Mouse (Mus musculus) CH12.LX (cell line): Measurements from ENCODE around the gene Rergl. TPM values are rescaled to one million over a fixed set of nuclear protein-coding genes. Genes with fewer than 3 reads are reported as not detected.

Source experiments
- DNase-seq: peaks from one replicate; pipeline ENCODE4 v3.0.0-alpha.2; 2013; ENCODE audit errors: extremely low read depth
- H3K27ac ChIP-seq: 2 replicates; pipeline ENCODE4 v1.5.1; 2012; ENCODE audit warnings: low read depth, mild to moderate bottlenecking, control low read depth, moderate library complexity; ENCODE audit not compliant: insufficient read depth
- H3K27me3 ChIP-seq: replicated peaks from 2 replicates; pipeline ENCODE3; 2012; ENCODE audit warnings: inconsistent platforms
- H3K36me3 ChIP-seq, 2 experiments: replicated peaks in 1 of 2; 2 replicates each; pipeline versions ENCODE3 to v1.6.1; 2012; ENCODE audit warnings: inconsistent platforms in 1 of 2, low read length in 1 of 2, mild to moderate bottlenecking in 1 of 2, mixed read lengths in 1 of 2, moderate library complexity in 1 of 2; ENCODE audit not compliant: control insufficient read depth in 1 of 2, insufficient read depth in 1 of 2
- H3K4me1 ChIP-seq, 2 experiments: 2 replicates each; pipeline ENCODE4 v1.6.1; 2012; ENCODE audit warnings: inconsistent platforms in 1 of 2, moderate library complexity in 1 of 2; ENCODE audit not compliant: insufficient read depth in 2 of 2, control insufficient read depth in 1 of 2
- H3K4me2 ChIP-seq: 2 replicates; pipeline ENCODE4 v1.6.1; 2012; ENCODE audit warnings: low read depth, mild to moderate bottlenecking, control low read depth; ENCODE audit not compliant: poor library complexity, insufficient read depth, severe bottlenecking
- H3K4me3 ChIP-seq, 3 experiments: fragments of 150-350 bp in 1 of 3; sonication (generic) in 1 of 3; replicated peaks in 1 of 3; 2 replicates each; pipeline versions ENCODE3 to v1.5.1; 2011 to 2012; ENCODE audit warnings: low read depth in 2 of 3, low read length in 2 of 3, mild to moderate bottlenecking in 2 of 3, moderate library complexity in 2 of 3, control low read depth in 1 of 3, improper control_type of control experiment in 1 of 3, inconsistent platforms in 1 of 3, mixed read lengths in 1 of 3; ENCODE audit not compliant: poor library complexity in 1 of 3
- H3K79me2 ChIP-seq: replicated peaks from 2 replicates; pipeline ENCODE4 v1.6.1; 2012; ENCODE audit warnings: mild to moderate bottlenecking, moderate library complexity; ENCODE audit not compliant: control insufficient read depth, poor library complexity, insufficient read depth, severe bottlenecking; ENCODE audit errors: extremely low read depth
- H3K9ac ChIP-seq: 2 replicates; pipeline ENCODE4 v1.6.1; 2012; ENCODE audit warnings: low read depth, mild to moderate bottlenecking, control low read depth, moderate library complexity; ENCODE audit not compliant: insufficient read depth
- H3K9me3 ChIP-seq: replicated peaks from 2 replicates; pipeline ENCODE3; 2012; ENCODE audit warnings: low read length, inconsistent platforms, mixed read lengths
- CHD1 ChIP-seq: IDR thresholded peaks from 2 replicates; pipeline ENCODE4 v1.6.1; 2012; ENCODE audit warnings: low read depth, low read length, improper control_type of control experiment, inconsistent platforms
- CHD2 ChIP-seq: IDR thresholded peaks from 2 replicates; pipeline ENCODE4 v1.6.1; 2011; ENCODE audit warnings: low read length, improper control_type of control experiment
- CTCF ChIP-seq, 2 experiments: IDR thresholded peaks in 1 of 2; conservative IDR thresholded peaks in 1 of 2; 2 replicates each; pipeline ENCODE4 v1.5.1; 2011 to 2012; ENCODE audit warnings: low read depth in 2 of 2, low read length in 2 of 2, improper control_type of control experiment in 1 of 2, inconsistent platforms in 1 of 2, mild to moderate bottlenecking in 1 of 2, moderate library complexity in 1 of 2
- E2F4 ChIP-seq: IDR thresholded peaks from 2 replicates; pipeline ENCODE4 v1.6.1; 2011; ENCODE audit warnings: low read depth, low read length, improper control_type of control experiment; ENCODE audit not compliant: insufficient replicate concordance
- ELF1 ChIP-seq: IDR thresholded peaks from 2 replicates; pipeline ENCODE4 v1.6.1; 2014; ENCODE audit warnings: low read depth, mild to moderate bottlenecking, inconsistent platforms, low read length, improper control_type of control experiment
- EP300 ChIP-seq: IDR thresholded peaks from 2 replicates; pipeline ENCODE4 v1.6.1; 2011; ENCODE audit warnings: low read length, improper control_type of control experiment
- GABPA ChIP-seq: IDR thresholded peaks from 2 replicates; pipeline ENCODE4 v1.6.1; 2012; ENCODE audit warnings: low read depth, low read length, improper control_type of control experiment, inconsistent platforms; ENCODE audit not compliant: insufficient replicate concordance
- HCFC1 ChIP-seq: IDR thresholded peaks from 2 replicates; pipeline ENCODE4 v1.6.1; 2012; ENCODE audit warnings: low read depth, mild to moderate bottlenecking, inconsistent platforms, low read length, improper control_type of control experiment
- IRF4 ChIP-seq: IDR thresholded peaks from 2 replicates; pipeline ENCODE4 v1.6.1; 2014; ENCODE audit warnings: low read depth, mild to moderate bottlenecking, inconsistent platforms, low read length, improper control_type of control experiment
- JUN ChIP-seq: IDR thresholded peaks from 2 replicates; pipeline ENCODE4 v1.6.1; 2011; ENCODE audit warnings: low read depth, mild to moderate bottlenecking, low read length, improper control_type of control experiment, moderate library complexity; ENCODE audit not compliant: insufficient read depth
- JUND ChIP-seq: conservative IDR thresholded peaks from 2 replicates; pipeline ENCODE4 v1.6.1; 2011; ENCODE audit warnings: low read depth, low read length, improper control_type of control experiment
- MAFK ChIP-seq: IDR thresholded peaks from 2 replicates; pipeline ENCODE4 v1.6.1; 2011; ENCODE audit warnings: low read length, improper control_type of control experiment; ENCODE audit not compliant: insufficient replicate concordance
- MXI1 ChIP-seq: IDR thresholded peaks from 2 replicates; pipeline ENCODE4 v1.6.1; 2011; ENCODE audit warnings: mild to moderate bottlenecking, low read depth, low read length, improper control_type of control experiment
- MYC ChIP-seq: IDR thresholded peaks from 2 replicates; pipeline ENCODE4 v1.6.1; 2011; ENCODE audit warnings: low read depth, mild to moderate bottlenecking, improper control_type of control experiment, low read length
- NRF1 ChIP-seq: IDR thresholded peaks from 2 replicates; pipeline ENCODE4 v1.6.1; 2014; ENCODE audit warnings: low read depth, mild to moderate bottlenecking, inconsistent platforms, low read length, improper control_type of control experiment, moderate library complexity
- RCOR1 ChIP-seq: conservative IDR thresholded peaks from 2 replicates; pipeline ENCODE4 v1.6.1; 2012; ENCODE audit warnings: low read depth, mild to moderate bottlenecking, inconsistent platforms, low read length, improper control_type of control experiment
- SIN3A ChIP-seq: IDR thresholded peaks from 2 replicates; pipeline ENCODE4 v1.6.1; 2012; ENCODE audit warnings: low read length, improper control_type of control experiment, inconsistent platforms
- SMC3 ChIP-seq: IDR thresholded peaks from 2 replicates; pipeline ENCODE4 v1.6.1; 2011; ENCODE audit warnings: low read depth, low read length, improper control_type of control experiment
- TCF12 ChIP-seq: IDR thresholded peaks from 2 replicates; pipeline ENCODE4 v1.6.1; 2014; ENCODE audit warnings: low read depth, mild to moderate bottlenecking, inconsistent platforms, low read length, improper control_type of control experiment
- UBTF ChIP-seq: IDR thresholded peaks from 2 replicates; pipeline ENCODE4 v1.6.1; 2012; ENCODE audit warnings: low read depth, mild to moderate bottlenecking, inconsistent platforms, low read length, improper control_type of control experiment, moderate library complexity
- ZC3H11A ChIP-seq: IDR thresholded peaks from 2 replicates; pipeline ENCODE4 v1.6.1; 2012; ENCODE audit warnings: low read depth, mild to moderate bottlenecking, inconsistent platforms, low read length, improper control_type of control experiment
- ZKSCAN1 ChIP-seq: IDR thresholded peaks from 2 replicates; pipeline ENCODE4 v1.6.1; 2012; ENCODE audit warnings: low read depth, inconsistent platforms, low read length, improper control_type of control experiment, borderline replicate concordance
- dilution Hi-C: fragments of 300-500 bp; cut with MboI; formaldehyde crosslinking; loops from 2 replicates; pipeline ENCODE4 v1.14.3; 2020; ENCODE audit warnings: low sequenced_read_pairs; ENCODE audit not compliant: extremely low pct_unique_long_range_greater_than_20kb, extremely low pct_ligation_motif_present
- in situ Hi-C: fragments of 300-500 bp; cut with MboI; formaldehyde crosslinking; loops from 3 replicates; pipeline ENCODE4 v1.14.3; 2019; ENCODE audit warnings: low sequenced_read_pairs, low pct_ligation_motif_present, low pct_unique_long_range_greater_than_20kb, mixed read lengths
- polyA plus RNA-seq: library from polyadenylated mRNA; unstranded; fragments of >175 nt; gene quantifications from 2 replicates; pipeline ENCODE4 v1.2.1, GENCODE M21; 2012; ENCODE audit warnings: low read depth; ENCODE audit not compliant: insufficient read length
- total RNA-seq, 2 experiments: library from RNA; depleted of rRNA; stranded (reverse); fragments of 300-350 nt in 1 of 2; fragments of >200 nt in 1 of 2; gene quantifications; 2 replicates each; pipeline ENCODE4 v1.2.3; 2012 to 2014

Gene Rergl
- total and polyA plus RNA-seq, 3 experiments, result not detected

DNA sequence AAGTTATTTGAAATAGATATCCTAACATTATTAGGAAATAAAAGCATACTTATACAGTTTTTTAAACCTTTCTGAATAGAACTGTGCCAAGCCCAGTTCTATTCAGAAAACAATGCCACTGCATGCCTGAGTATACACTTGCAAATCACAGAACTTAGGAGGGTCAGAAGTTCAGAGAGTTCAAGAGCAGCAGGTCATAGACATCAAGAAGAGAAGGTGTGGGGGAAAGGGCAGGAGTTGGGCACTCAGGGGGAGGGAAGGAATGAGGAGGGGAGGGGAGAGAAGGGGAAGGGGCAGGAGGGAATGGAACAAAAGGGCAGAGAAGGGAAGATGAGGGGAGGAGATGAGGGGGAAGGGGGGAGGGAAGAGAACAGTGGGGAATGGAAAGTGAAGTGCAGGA, 23.6 kb upstream of the Rergl start:
- peaks cover 31% of the 10 kb centered on the region for H3K9me3 ChIP-seq
- H3K27me3 ChIP-seq, result no peaks in the 10 kb centered on the region
- no peak overlapping the region for H3K4me3 ChIP-seq
- no peaks in the 10 kb centered on the region for H3K36me3 ChIP-seq
- no peak for DNase-seq
- dilution Hi-C loops (no loop called here), in situ Hi-C loops (no loop called here)
- H3K27ac ChIP-seq, result no peak overlapping the region
- H3K4me2 ChIP-seq, result no peak overlapping the region
- no peaks in the 10 kb centered on the region for H3K79me2 ChIP-seq
- no peak for TF ChIP-seq RCOR1
- no peak for TF ChIP-seq EP300
- no peak for TF ChIP-seq JUN
- TF ChIP-seq SIN3A, result no peak
- TF ChIP-seq CTCF (conservative IDR thresholded peaks at IDR 0.05 in 1 of 2, IDR thresholded peaks at IDR 0.05 in 1 of 2; ENCODE audit: low read depth in 2 of 2, low read length in 2 of 2), result no peak
- no peak overlapping the region for H3K9ac ChIP-seq
- H3K4me1 ChIP-seq, result no peaks in the 10 kb centered on the region

DNA sequence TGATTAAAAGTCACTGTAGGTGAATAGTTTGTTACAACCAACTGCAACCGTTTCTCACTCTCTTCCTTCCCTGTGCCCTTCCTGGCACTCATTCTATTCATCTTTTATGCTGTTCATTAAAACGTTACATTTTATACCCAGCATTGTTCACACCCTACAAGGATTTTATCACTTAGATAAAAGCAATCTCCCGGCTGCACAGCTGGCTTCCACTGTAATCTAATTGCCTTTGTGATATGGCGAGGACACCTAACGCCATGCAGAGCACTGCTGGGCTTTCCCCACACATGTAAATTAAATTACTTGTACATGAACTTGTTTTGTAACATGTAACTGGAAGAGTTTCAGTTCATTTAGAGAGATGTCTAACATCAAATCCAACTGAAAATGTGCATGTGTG, 22.5 kb upstream of the Rergl start:
- no peaks in the 10 kb centered on the region for H3K79me2 ChIP-seq
- no peak overlapping the region for H3K4me3 ChIP-seq
- no peak overlapping the region for H3K4me2 ChIP-seq
- H3K9ac ChIP-seq, result no peak overlapping the region
- H3K4me1 ChIP-seq, result no peaks in the 10 kb centered on the region
- peaks cover 32% of the 10 kb centered on the region for H3K9me3 ChIP-seq
- H3K27ac ChIP-seq, result no peak overlapping the region
- DNase-seq, result no peak
- in situ Hi-C loops (no loop called here), dilution Hi-C loops (no loop called here)
- no peaks in the 10 kb centered on the region for H3K27me3 ChIP-seq
- H3K36me3 ChIP-seq, result no peaks in the 10 kb centered on the region
- TF ChIP-seq MXI1, result no peak
- TF ChIP-seq SIN3A, result no peak
- no peak for TF ChIP-seq JUN
- no peak for TF ChIP-seq CHD2
- TF ChIP-seq CTCF (conservative IDR thresholded peaks at IDR 0.05 in 1 of 2, IDR thresholded peaks at IDR 0.05 in 1 of 2; ENCODE audit: low read depth in 2 of 2, low read length in 2 of 2), result no peak
- TF ChIP-seq E2F4, result no peak
- TF ChIP-seq GABPA, result no peak
- TF ChIP-seq ZKSCAN1, result no peak
- TF ChIP-seq IRF4, result no peak
- TF ChIP-seq HCFC1, result no peak
- TF ChIP-seq JUND, result no peak

DNA sequence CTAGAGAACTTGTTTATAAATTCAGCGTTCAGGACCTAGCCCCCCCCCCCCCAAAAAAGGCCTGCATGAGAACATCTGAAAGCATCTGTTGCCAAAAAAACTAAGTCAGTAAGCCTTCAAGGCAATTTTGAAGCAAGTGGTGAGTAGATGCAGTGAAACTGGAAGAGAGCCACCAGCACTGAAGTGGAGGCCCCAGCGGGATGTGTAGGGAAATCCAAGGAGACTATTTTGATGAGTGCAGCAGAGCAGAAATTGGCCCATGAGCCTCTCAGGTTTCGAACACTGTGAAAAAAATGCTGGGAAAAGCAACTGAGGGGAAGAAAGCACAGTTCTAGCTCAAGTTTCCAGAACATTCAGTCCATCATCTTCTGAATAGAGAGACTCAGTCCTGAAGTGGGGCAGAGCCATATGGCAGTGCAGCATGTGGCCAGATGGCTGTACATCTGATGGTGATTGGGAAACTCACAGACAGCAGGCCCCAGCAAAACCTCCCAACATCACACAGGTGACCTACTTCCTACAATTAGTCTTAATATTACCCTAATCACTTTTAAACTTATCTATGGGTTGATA, 13.2 kb upstream of the Rergl start:
- Histone ChIP-seq H3K9me3 (peaks cover 45% of the 10 kb centered on the region), H3K9ac (no peak overlapping the region), H3K4me2 (no peak overlapping the region), H3K27ac (no peak overlapping the region), H3K4me1 (no peaks in the 10 kb centered on the region), H3K4me3 (no peak overlapping the region), H3K27me3 (no peaks in the 10 kb centered on the region), H3K79me2 (no peaks in the 10 kb centered on the region), H3K36me3 (no peaks in the 10 kb centered on the region)
- TF ChIP-seq MYC (no peak), SMC3 (no peak), RCOR1 (no peak), CHD1 (no peak), ELF1 (no peak), SIN3A (no peak), NRF1 (no peak), TCF12 (no peak), UBTF (no peak), JUN (no peak), CTCF (conservative IDR thresholded peaks at IDR 0.05 in 1 of 2, IDR thresholded peaks at IDR 0.05 in 1 of 2; ENCODE audit: low read depth in 2 of 2, low read length in 2 of 2) (no peak), JUND (no peak), E2F4 (no peak), MAFK (no peak), GABPA (no peak), ZC3H11A (no peak)
- in situ Hi-C loops (no loop called here), dilution Hi-C loops (no loop called here)
- no peak for DNase-seq
